Mouse (Mus musculus) kidney, postnatal 0 days (tissue): ENCODE measurements around the gene Trmt2a. TPM values are rescaled to one million over a fixed set of nuclear protein-coding genes. Genes with fewer than 3 reads are reported as not detected.

Experiments used
- ATAC-seq: fragments of 200-750 bp; cut with Nextera tagmentation; replicated peaks from 2 replicates; pipeline ENCODE4 v1.8.0; 2017; ENCODE audit warnings: low read depth, moderate number of reproducible peaks, moderate TSS enrichment, moderate library complexity; ENCODE audit not compliant: low FRiP score
- DNase-seq: peaks from one replicate; pipeline ENCODE4 v3.0.0-alpha.2; 2016; ENCODE audit warnings: low spot score
- H3K27ac ChIP-seq: fragments of 300-500 bp; sonication (generic); 2 replicates; pipeline ENCODE4 v1.5.1; 2014; ENCODE audit warnings: mild to moderate bottlenecking
- H3K27me3 ChIP-seq: fragments of 300-500 bp; sonication (generic); 2 replicates; pipeline ENCODE4 v1.6.1; 2014; ENCODE audit warnings: low read length, mixed read lengths; ENCODE audit not compliant: insufficient read depth
- H3K36me3 ChIP-seq: fragments of 300-500 bp; sonication (generic); 2 replicates; pipeline ENCODE4 v1.6.1; 2014; ENCODE audit warnings: low read length, mixed read lengths; ENCODE audit not compliant: insufficient read depth
- H3K4me1 ChIP-seq: fragments of 300-500 bp; sonication (generic); replicated peaks from 2 replicates; pipeline ENCODE4 v1.6.1; 2014; ENCODE audit warnings: antibody characterized with exemption, low read length, mixed read lengths; ENCODE audit not compliant: insufficient read depth
- H3K4me2 ChIP-seq: fragments of 300-500 bp; sonication (generic); 2 replicates; pipeline ENCODE4 v1.6.1; 2014; ENCODE audit warnings: mild to moderate bottlenecking, low read length, moderate library complexity, mixed read lengths
- H3K4me3 ChIP-seq: fragments of 300-500 bp; sonication (generic); replicated peaks from 2 replicates; pipeline ENCODE4 v1.5.1; 2014; ENCODE audit warnings: low read depth, low read length
- H3K9ac ChIP-seq: fragments of 300-500 bp; sonication (generic); 2 replicates; pipeline ENCODE4 v1.6.1; 2014; ENCODE audit warnings: low read depth, low read length
- H3K9me3 ChIP-seq: fragments of 300-500 bp; sonication (generic); replicated peaks from 2 replicates; pipeline ENCODE4 v1.6.1; 2016; ENCODE audit warnings: low read length, inconsistent platforms, mixed read lengths
- CTCF ChIP-seq: IDR thresholded peaks from 2 replicates; pipeline ENCODE4 v1.5.1; 2016; ENCODE audit warnings: antibody characterized with exemption, low read depth, mild to moderate bottlenecking, moderate library complexity
- WGBS: fragments of 180-500 bp; shearing (Covaris S2); extraction: QIAGEN DNeasy Blood & Tissue Kit; methylation state at CpG from one replicate; pipeline ENCODE4 v1.1.7; 2014; 5-methylcytosine and 5-hydroxymethylcytosine counted together
- polyA plus RNA-seq: library from polyadenylated mRNA; unstranded; fragments of >200 nt; fragmentation: Nextera tagmentation; extraction: Ambion mirVana; gene quantifications from 2 replicates; pipeline ENCODE4 v1.2.1, GENCODE M21; 2015

Gene Trmt2a
- polyA plus RNA-seq, 1 experiment from 2014 or later: 53.0 TPM

DNA sequence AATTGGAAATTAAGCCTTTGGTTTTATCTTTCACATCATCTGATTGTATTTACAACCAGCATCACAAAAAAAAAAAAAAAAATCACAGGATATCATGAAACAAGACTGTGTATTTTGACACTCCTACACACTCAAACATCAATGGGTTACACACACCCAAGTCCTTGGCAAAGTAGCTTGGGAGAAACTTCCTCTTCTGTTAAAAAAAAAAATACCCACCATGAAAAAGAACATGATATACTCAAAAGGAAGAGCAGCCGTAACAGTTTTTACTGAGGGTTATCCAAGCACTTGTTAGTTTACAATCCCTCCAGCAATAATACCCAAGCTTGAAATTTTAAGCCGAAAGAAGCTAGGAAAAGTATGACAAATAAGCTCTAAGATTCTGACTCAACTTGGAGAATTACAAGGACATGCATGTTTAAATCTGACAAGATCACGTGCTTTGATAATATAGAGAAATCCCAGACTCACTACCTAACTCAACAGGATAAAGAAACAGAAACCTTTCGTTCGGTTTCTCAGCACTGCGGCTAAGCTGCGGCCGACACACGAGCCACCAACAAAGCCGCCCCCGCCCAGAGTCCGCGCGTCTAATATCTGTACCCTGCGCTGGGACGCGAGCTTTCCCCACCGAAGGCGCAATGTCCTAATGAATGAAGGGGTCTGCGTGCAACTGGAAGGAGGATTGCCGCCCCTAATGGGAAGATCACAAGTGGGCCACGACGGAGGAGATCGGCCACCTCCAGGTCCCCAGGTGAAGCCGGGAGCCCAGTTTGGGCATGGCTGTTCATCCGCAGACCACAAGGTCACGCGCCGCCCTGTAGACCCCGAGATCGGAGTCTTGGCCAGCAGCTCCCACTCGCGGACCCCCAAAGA is 719 bp upstream of the Trmt2a start:
- Histone ChIP-seq H3K27ac (peak overlapping the region; percentile 93), H3K4me3 (peak overlapping the region; percentile 92), H3K4me2 (peak overlapping the region; percentile 94), H3K27me3 (no peaks in the 10 kb centered on the region), H3K36me3 (peaks cover 41% of the 10 kb centered on the region), H3K4me1 (peaks cover 23% of the 10 kb centered on the region; the same call in 1 of the 2 replicates), H3K9ac (peak overlapping the region; percentile 90), H3K9me3 (no peaks in the 10 kb centered on the region)
- WGBS: under 1% methylated on average over 33 of the region's 33 CpGs
- peak; percentile 51 for DNase-seq
- no peak for TF ChIP-seq CTCF
- peak; percentile 0; the same call in 1 of the 2 replicates for ATAC-seq

DNA sequence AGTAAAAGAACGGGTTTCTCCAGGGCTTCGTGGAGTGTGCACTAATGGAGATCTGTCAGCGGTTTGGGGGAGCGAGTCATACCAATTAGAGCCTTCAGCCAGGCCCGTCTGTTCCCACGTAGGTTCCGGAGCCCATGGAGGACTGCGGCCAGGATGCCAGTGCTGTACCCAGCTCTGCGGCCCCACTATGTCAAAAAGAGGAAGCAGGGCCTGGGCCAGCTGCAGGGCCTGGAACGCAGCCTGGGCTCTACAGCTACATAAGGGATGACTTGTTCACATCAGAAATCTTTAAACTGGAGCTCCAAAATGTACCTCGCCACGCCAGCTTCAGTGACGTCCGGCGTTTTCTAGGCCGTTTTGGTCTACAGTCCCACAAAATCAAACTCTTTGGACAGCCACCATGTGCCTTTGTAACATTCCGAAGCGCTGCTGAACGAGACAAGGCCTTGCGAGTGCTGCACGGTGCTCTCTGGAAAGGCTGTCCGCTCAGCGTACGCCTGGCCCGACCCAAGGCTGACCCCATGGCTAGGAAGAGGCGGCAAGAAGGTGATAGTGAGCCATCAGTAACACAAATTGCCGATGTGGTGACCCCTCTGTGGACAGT is 987 bp downstream of the Trmt2a start:
- no peak for ATAC-seq
- H3K4me2 ChIP-seq: peak overlapping the region; percentile 94

DNA sequence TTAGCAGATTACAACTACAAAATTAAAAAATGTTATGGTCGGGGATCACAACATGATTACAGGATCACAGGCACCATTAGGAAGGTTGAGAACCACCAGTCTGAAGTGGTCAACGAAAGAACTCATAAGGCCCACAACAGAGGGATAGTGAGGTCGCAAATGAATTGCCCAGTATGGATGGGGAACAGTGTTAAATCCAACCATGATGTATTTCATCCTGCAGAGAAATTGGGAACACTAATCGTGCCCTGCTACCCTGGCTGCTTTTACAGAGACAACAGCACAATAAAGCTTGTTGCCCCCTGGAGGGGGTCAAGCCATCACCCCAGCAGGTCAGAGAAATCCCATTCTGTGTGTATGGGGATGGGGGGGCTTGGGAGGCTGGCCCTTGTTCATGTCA is 1.8 kb downstream of the Trmt2a start:
- Histone ChIP-seq H3K4me2 (peak overlapping the region; percentile 94), H3K4me1 (peaks cover 23% of the 10 kb centered on the region; the same call in 1 of the 2 replicates), H3K9ac (0 out of 2 replicates have a peak overlapping the region, but pooled peaks have one; percentile 90), H3K27ac (no peak overlapping the region), H3K27me3 (no peaks in the 10 kb centered on the region), H3K36me3 (peaks cover 42% of the 10 kb centered on the region), H3K9me3 (no peaks in the 10 kb centered on the region), H3K4me3 (no peak overlapping the region; the same call in 1 of the 2 replicates)
- WGBS: 51% methylated on average over 4 of the region's 4 CpGs
- no peak for TF ChIP-seq CTCF
- ATAC-seq (no peak), DNase-seq (no peak)

More for the DNA sequence above, 987 bp downstream of the Trmt2a start:
- 2% methylated on average over 27 of the region's 27 CpGs for WGBS
- Histone ChIP-seq H3K4me3 (peak overlapping the region; percentile 92), H3K36me3 (peaks cover 46% of the 10 kb centered on the region), H3K9me3 (no peaks in the 10 kb centered on the region), H3K4me1 (peaks cover 23% of the 10 kb centered on the region; the same call in 1 of the 2 replicates), H3K27me3 (no peaks in the 10 kb centered on the region), H3K27ac (peak overlapping the region; percentile 93), H3K9ac (peak overlapping the region; percentile 90)
- DNase-seq: peak; percentile 57
- no peak for TF ChIP-seq CTCF

DNA sequence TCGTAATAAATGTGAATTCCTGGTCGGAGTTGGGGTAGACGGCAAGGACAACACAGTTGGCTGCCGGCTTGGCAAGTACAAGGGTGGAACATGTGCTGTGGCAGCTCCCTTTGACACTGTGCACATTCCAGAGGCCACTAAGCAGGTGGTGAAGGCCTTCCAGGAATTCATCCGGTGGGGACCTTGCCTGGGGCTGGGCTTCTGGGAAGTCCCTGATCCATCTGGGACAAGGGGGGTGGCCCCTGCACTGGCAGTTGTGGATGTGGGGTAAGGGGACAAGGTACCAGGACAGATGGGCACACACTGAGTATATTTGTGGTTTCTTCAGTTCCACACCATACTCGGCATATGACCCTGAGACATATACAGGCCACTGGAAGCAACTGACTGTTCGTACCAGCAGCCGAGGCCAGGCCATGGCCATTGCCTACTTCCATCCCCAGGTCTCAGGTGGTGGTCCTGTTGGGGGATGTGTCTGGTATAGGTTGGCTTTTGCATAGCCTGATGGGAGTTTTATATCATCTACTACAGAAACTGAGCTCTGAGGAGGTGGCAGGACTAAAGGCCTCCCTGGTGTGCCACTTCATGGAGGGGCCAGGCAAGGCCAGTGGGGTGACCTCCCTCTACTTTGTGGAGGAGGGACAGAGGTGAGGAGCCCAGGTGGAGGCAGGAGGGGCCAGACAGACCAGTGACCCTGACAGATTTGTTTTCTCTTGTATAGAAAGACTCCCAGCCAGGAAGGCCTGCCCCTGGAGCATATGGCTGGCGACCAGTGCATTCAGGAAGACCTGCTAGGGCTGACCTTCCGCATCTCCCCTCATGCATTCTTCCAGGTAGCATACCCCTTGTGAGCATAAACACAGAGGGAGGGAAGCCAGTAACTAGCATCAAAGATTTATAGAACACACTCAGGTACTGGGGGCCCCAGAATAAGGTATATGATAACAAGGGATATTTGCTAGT is 2.6 kb downstream of the Trmt2a start:
- Histone ChIP-seq H3K4me2 (peak overlapping the region; percentile 94), H3K36me3 (peaks cover 46% of the 10 kb centered on the region), H3K9me3 (no peaks in the 10 kb centered on the region), H3K27ac (no peak overlapping the region), H3K9ac (0 out of 2 replicates have a peak overlapping the region, but pooled peaks have one; percentile 10), H3K4me3 (no peak overlapping the region), H3K4me1 (peaks cover 23% of the 10 kb centered on the region; the same call in 1 of the 2 replicates), H3K27me3 (no peaks in the 10 kb centered on the region)
- 55% methylated on average over 10 of the region's 10 CpGs for WGBS
- no peak for ATAC-seq
- DNase-seq: no peak
- TF ChIP-seq CTCF: no peak

GRCm38 (mm10) chr16:18252736-18253135 is 4.3 kb downstream of the Trmt2a start:
- ATAC-seq (no peak), DNase-seq (no peak)
- H3K9me3 ChIP-seq: no peaks in the 10 kb centered on the region
- H3K4me1 ChIP-seq: peaks cover 12% of the 10 kb centered on the region; the same call in 1 of the 2 replicates
- WGBS: 81% methylated on average over 6 of the region's 6 CpGs
- H3K36me3 ChIP-seq: peaks cover 62% of the 10 kb centered on the region
- H3K4me2 ChIP-seq: no peak overlapping the region
- TF ChIP-seq CTCF: no peak
- no peak overlapping the region for H3K9ac ChIP-seq
- H3K27me3 ChIP-seq: no peaks in the 10 kb centered on the region
- H3K4me3 ChIP-seq: no peak overlapping the region
- H3K27ac ChIP-seq: no peak overlapping the region
